Mouse (Mus musculus): ENCODE measurements around the gene Rad1. TPM values are rescaled to one million over a fixed set of nuclear protein-coding genes. Genes with fewer than 3 reads are reported as not detected.
"Not testable (repeated sequence)": the region's sequence is repeated elsewhere in the genome, so short reads cannot be mapped to it uniquely, and the experiment has no call there.

Rad1 gene
- polyA plus RNA-seq, 1 experiment: 16.0 TPM

GRCm38 (mm10) chr15:10470941-10471340 is 14.9 kb upstream of the Rad1 start:
- Histone ChIP-seq H3K4me1 (replicated peaks; ENCODE audit: control insufficient read depth, insufficient read depth, low read length) (0 out of 2 replicates have a peak, but pooled peaks cover 8% of the 10 kb centered on the region), H3K4me3 (ENCODE audit: control insufficient read depth, insufficient read depth, low read length) (no peak overlapping the region), H3K27me3 (ENCODE audit: control insufficient read depth, insufficient read depth, low read length) (no peaks in the 10 kb centered on the region), H3K36me3 (ENCODE audit: control insufficient read depth, insufficient read depth, low read length) (peaks cover 8% of the 10 kb centered on the region), H3K27ac (ENCODE audit: control insufficient read depth, insufficient read depth, low read length) (no peak overlapping the region)
- WGBS: 50% methylated on average over 3 of the region's 3 CpGs
- DNase-seq: no peak
- TF ChIP-seq CTCF (IDR thresholded peaks at IDR 0.05; ENCODE audit: borderline replicate concordance, control insufficient read depth, extremely low read depth, insufficient read depth, low read length, poor library complexity): no peak
- TF ChIP-seq POLR2A (IDR thresholded peaks at IDR 0.05; ENCODE audit: control insufficient read depth, extremely low read depth, insufficient read depth, low read length, poor library complexity): no peak

- no peak for TF ChIP-seq POLR2A (IDR thresholded peaks at IDR 0.05; ENCODE audit: control insufficient read depth, extremely low read depth, insufficient read depth, low read length, poor library complexity)
- no peak for TF ChIP-seq CTCF (IDR thresholded peaks at IDR 0.05; ENCODE audit: borderline replicate concordance, control insufficient read depth, extremely low read depth, insufficient read depth, low read length, poor library complexity)
- 1% methylated on average over 18 of the region's 18 CpGs for WGBS
- peak overlapping the region; percentile 76 for H3K4me3 ChIP-seq (ENCODE audit: control insufficient read depth, insufficient read depth, low read length)
- peaks cover 6% of the 10 kb centered on the region; the same call in 1 of the 2 replicates for H3K36me3 ChIP-seq (ENCODE audit: control insufficient read depth, insufficient read depth, low read length)
- peak overlapping the region; percentile 13; the same call in 1 of the 2 replicates for H3K27ac ChIP-seq (ENCODE audit: control insufficient read depth, insufficient read depth, low read length)
- no peak for DNase-seq
- H3K27me3 ChIP-seq (ENCODE audit: control insufficient read depth, insufficient read depth, low read length): no peaks in the 10 kb centered on the region
- no peaks in the 10 kb centered on the region for H3K4me1 ChIP-seq (replicated peaks; ENCODE audit: control insufficient read depth, insufficient read depth, low read length)
Measured at GRCm38 (mm10) chr15:10486365-10486839, 584 bp downstream of the Rad1 start.

GRCm38 (mm10) chr15:10487246-10487645 is 1.4 kb downstream of the Rad1 start:
- TF ChIP-seq CTCF (IDR thresholded peaks at IDR 0.05; ENCODE audit: borderline replicate concordance, control insufficient read depth, extremely low read depth, insufficient read depth, low read length, poor library complexity) (no peak), POLR2A (IDR thresholded peaks at IDR 0.05; ENCODE audit: control insufficient read depth, extremely low read depth, insufficient read depth, low read length, poor library complexity) (no peak)
- H3K36me3 ChIP-seq (ENCODE audit: control insufficient read depth, insufficient read depth, low read length): peaks cover 3% of the 10 kb centered on the region; the same call in 1 of the 2 replicates
- no peak overlapping the region for H3K4me3 ChIP-seq (ENCODE audit: control insufficient read depth, insufficient read depth, low read length)

GRCm38 (mm10) chr15:10490101-10490500 is 4.3 kb downstream of the Rad1 start:
- DNase-seq: no peak
- Histone ChIP-seq H3K36me3 (ENCODE audit: control insufficient read depth, insufficient read depth, low read length) (peaks cover 5% of the 10 kb centered on the region; the same call in 1 of the 2 replicates), H3K4me1 (replicated peaks; ENCODE audit: control insufficient read depth, insufficient read depth, low read length) (no peaks in the 10 kb centered on the region), H3K27ac (ENCODE audit: control insufficient read depth, insufficient read depth, low read length) (no peak overlapping the region), H3K4me3 (ENCODE audit: control insufficient read depth, insufficient read depth, low read length) (no peak overlapping the region), H3K27me3 (ENCODE audit: control insufficient read depth, insufficient read depth, low read length) (no peaks in the 10 kb centered on the region)
- WGBS: 98% methylated on average over 5 of the region's 5 CpGs
- TF ChIP-seq POLR2A (IDR thresholded peaks at IDR 0.05; ENCODE audit: control insufficient read depth, extremely low read depth, insufficient read depth, low read length, poor library complexity) (no peak), CTCF (IDR thresholded peaks at IDR 0.05; ENCODE audit: borderline replicate concordance, control insufficient read depth, extremely low read depth, insufficient read depth, low read length, poor library complexity) (no peak)

More at GRCm38 (mm10) chr15:10487246-10487645, 1.4 kb downstream of the Rad1 start:
- Histone ChIP-seq H3K27me3 (ENCODE audit: control insufficient read depth, insufficient read depth, low read length) (no peaks in the 10 kb centered on the region), H3K4me1 (replicated peaks; ENCODE audit: control insufficient read depth, insufficient read depth, low read length) (no peaks in the 10 kb centered on the region), H3K27ac (ENCODE audit: control insufficient read depth, insufficient read depth, low read length) (no peak overlapping the region)
- 65% methylated on average over 2 of the region's 2 CpGs for WGBS
- DNase-seq: no peak

GRCm38 (mm10) chr15:10495944-10496343 is 10.1 kb downstream of the Rad1 start:
- Histone ChIP-seq H3K4me1 (replicated peaks; ENCODE audit: control insufficient read depth, insufficient read depth, low read length) (no peaks in the 10 kb centered on the region), H3K36me3 (ENCODE audit: control insufficient read depth, insufficient read depth, low read length) (peaks cover 5% of the 10 kb centered on the region; the same call in 1 of the 2 replicates), H3K4me3 (ENCODE audit: control insufficient read depth, insufficient read depth, low read length) (no peak overlapping the region), H3K27ac (ENCODE audit: control insufficient read depth, insufficient read depth, low read length) (no peak overlapping the region), H3K27me3 (ENCODE audit: control insufficient read depth, insufficient read depth, low read length) (no peaks in the 10 kb centered on the region)
- no peak for DNase-seq
- 98% methylated on average over 11 of the region's 11 CpGs for WGBS
- TF ChIP-seq CTCF (IDR thresholded peaks at IDR 0.05; ENCODE audit: borderline replicate concordance, control insufficient read depth, extremely low read depth, insufficient read depth, low read length, poor library complexity): no peak
- no peak for TF ChIP-seq POLR2A (IDR thresholded peaks at IDR 0.05; ENCODE audit: control insufficient read depth, extremely low read depth, insufficient read depth, low read length, poor library complexity)

- not testable (repeated sequence) for H3K27ac ChIP-seq (ENCODE audit: control insufficient read depth, insufficient read depth, low read length); H3K4me1 ChIP-seq (replicated peaks; ENCODE audit: control insufficient read depth, insufficient read depth, low read length); H3K4me3 ChIP-seq (ENCODE audit: control insufficient read depth, insufficient read depth, low read length); DNase-seq; H3K36me3 ChIP-seq (ENCODE audit: control insufficient read depth, insufficient read depth, low read length); H3K27me3 ChIP-seq (ENCODE audit: control insufficient read depth, insufficient read depth, low read length)
- WGBS: 96% methylated on average over 1 of the region's 1 CpGs
Measured at GRCm38 (mm10) chr15:10496696-10497095, 10.9 kb downstream of the Rad1 start.

- DNase-seq: no peak
- no peaks in the 10 kb centered on the region for H3K4me1 ChIP-seq (replicated peaks; ENCODE audit: control insufficient read depth, insufficient read depth, low read length)
- WGBS: 70% methylated on average over 5 of the region's 5 CpGs
- no peak overlapping the region for H3K27ac ChIP-seq (ENCODE audit: control insufficient read depth, insufficient read depth, low read length)
- H3K4me3 ChIP-seq (ENCODE audit: control insufficient read depth, insufficient read depth, low read length): no peak overlapping the region
- TF ChIP-seq CTCF (IDR thresholded peaks at IDR 0.05; ENCODE audit: borderline replicate concordance, control insufficient read depth, extremely low read depth, insufficient read depth, low read length, poor library complexity): no peak
- no peak for TF ChIP-seq POLR2A (IDR thresholded peaks at IDR 0.05; ENCODE audit: control insufficient read depth, extremely low read depth, insufficient read depth, low read length, poor library complexity)
- no peaks in the 10 kb centered on the region for H3K27me3 ChIP-seq (ENCODE audit: control insufficient read depth, insufficient read depth, low read length)
- no peaks in the 10 kb centered on the region for H3K36me3 ChIP-seq (ENCODE audit: control insufficient read depth, insufficient read depth, low read length)
Measured at GRCm38 (mm10) chr15:10499593-10499992, 13.8 kb downstream of the Rad1 start.

Measured in thymus, adult 2 months (tissue).